Mouse (Mus musculus) limb, embryonic 11.5 days (tissue): ENCODE results near the gene Hoxa10. TPM values are rescaled to one million over a fixed set of nuclear protein-coding genes. Genes with fewer than 3 reads are reported as not detected.

Experiments used
- ATAC-seq: fragments of 200-750 bp; cut with Nextera tagmentation; 2 replicates; pipeline ENCODE4 v1.8.0; 2017; ENCODE audit warnings: low read depth; ENCODE audit not compliant: insufficient number of reproducible peaks, low FRiP score, low TSS enrichment
- DNase-seq: peaks from one replicate; pipeline ENCODE4 v3.0.0-alpha.2; 2015; ENCODE audit warnings: low spot score
- H3K27ac ChIP-seq: fragments of 300-500 bp; sonication (generic); replicated peaks from 2 replicates; pipeline ENCODE4 v1.5.1; 2014; ENCODE audit warnings: low read depth, mild to moderate bottlenecking, low read length
- H3K27me3 ChIP-seq: fragments of 300-500 bp; sonication (generic); 2 replicates; pipeline ENCODE4 v1.6.1; 2014; ENCODE audit warnings: mild to moderate bottlenecking, low read length, mixed read lengths; ENCODE audit not compliant: control insufficient read depth, insufficient read depth
- H3K36me3 ChIP-seq: fragments of 300-500 bp; sonication (generic); 2 replicates; pipeline ENCODE4 v1.6.1; 2014; ENCODE audit warnings: mild to moderate bottlenecking, low read length, moderate library complexity, mixed read lengths; ENCODE audit not compliant: control insufficient read depth, insufficient read depth
- H3K4me1 ChIP-seq: fragments of 300-500 bp; sonication (generic); 2 replicates; pipeline ENCODE4 v1.6.1; 2014; ENCODE audit warnings: low read length, mixed read lengths; ENCODE audit not compliant: control insufficient read depth, insufficient read depth
- H3K4me2 ChIP-seq: fragments of 300-500 bp; sonication (generic); 2 replicates; pipeline ENCODE4 v1.6.1; 2014; ENCODE audit warnings: low read depth, mild to moderate bottlenecking, moderate library complexity; ENCODE audit not compliant: severe bottlenecking
- H3K4me3 ChIP-seq: fragments of 300-500 bp; sonication (generic); 2 replicates; pipeline ENCODE4 v1.5.1; 2014; ENCODE audit warnings: low read depth, low read length
- H3K9ac ChIP-seq: fragments of 300-500 bp; sonication (generic); 2 replicates; pipeline ENCODE4 v1.6.1; 2014; ENCODE audit warnings: mild to moderate bottlenecking, low read length
- H3K9me3 ChIP-seq: fragments of 300-500 bp; sonication (generic); 2 replicates; pipeline ENCODE4 v1.6.1; 2016; ENCODE audit warnings: low read length; ENCODE audit not compliant: control insufficient read depth
- WGBS: fragments of 180-500 bp; shearing (Covaris S2); extraction: QIAGEN DNeasy Blood & Tissue Kit; methylation state at CpG from one replicate; pipeline ENCODE4 v1.1.7; 2014; 5-methylcytosine and 5-hydroxymethylcytosine counted together
- polyA plus RNA-seq: library from polyadenylated mRNA; unstranded; fragments of >200 nt; fragmentation: Nextera tagmentation; extraction: Ambion mirVana; gene quantifications from 2 replicates; pipeline ENCODE4 v1.2.1, GENCODE M21; 2014

The Hoxa10 gene
- polyA plus RNA-seq, 1 experiment from 2014 or later: 278 TPM

DNA sequence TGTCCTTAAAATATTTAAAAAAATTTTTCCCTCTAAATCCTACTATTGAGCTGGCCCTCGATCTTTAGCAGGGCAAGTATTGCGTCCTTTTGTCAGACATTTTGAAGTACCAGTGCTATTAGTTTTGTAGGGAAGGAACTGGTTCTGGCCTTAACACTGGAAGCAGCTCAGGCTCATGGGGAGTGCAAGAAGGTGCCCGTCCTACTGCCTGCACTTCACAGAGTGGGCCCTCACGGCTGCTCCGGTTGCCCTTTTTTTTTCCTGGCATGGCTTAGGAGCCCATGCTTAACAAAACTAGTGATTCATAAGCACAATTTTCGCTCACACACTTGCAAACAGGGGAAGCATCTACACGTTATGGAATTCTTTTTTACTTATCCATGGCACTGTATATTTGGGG lies 1.7 kb downstream of the Hoxa10 start:
- Histone ChIP-seq H3K27me3 (no peaks in the 10 kb centered on the region), H3K9ac (peak overlapping the region; percentile 100), H3K4me1 (peaks cover 15% of the 10 kb centered on the region), H3K36me3 (peaks cover 1% of the 10 kb centered on the region; the same call in 1 of the 2 replicates), H3K4me2 (peak overlapping the region; percentile 75), H3K4me3 (peak overlapping the region; percentile 99), H3K9me3 (no peaks in the 10 kb centered on the region), H3K27ac (peak overlapping the region; percentile 99)
- WGBS: 0% methylated on average over 7 of the region's 7 CpGs
- ATAC-seq (no peak), DNase-seq (peak; percentile 75)

GRCm38 (mm10) chr6:52238155-52238545 lies 2.5 kb downstream of the Hoxa10 start:
- Histone ChIP-seq H3K36me3 (peaks cover 2% of the 10 kb centered on the region; the same call in 1 of the 2 replicates), H3K4me1 (peaks cover 12% of the 10 kb centered on the region), H3K9ac (peak overlapping the region; percentile 100), H3K4me3 (peak overlapping the region; percentile 99), H3K27me3 (no peaks in the 10 kb centered on the region), H3K27ac (peak overlapping the region; percentile 99), H3K9me3 (no peaks in the 10 kb centered on the region), H3K4me2 (peak overlapping the region; percentile 75)
- WGBS: 0% methylated on average over 7 of the region's 7 CpGs
- DNase-seq (peak; percentile 69), ATAC-seq (no peak)

DNA sequence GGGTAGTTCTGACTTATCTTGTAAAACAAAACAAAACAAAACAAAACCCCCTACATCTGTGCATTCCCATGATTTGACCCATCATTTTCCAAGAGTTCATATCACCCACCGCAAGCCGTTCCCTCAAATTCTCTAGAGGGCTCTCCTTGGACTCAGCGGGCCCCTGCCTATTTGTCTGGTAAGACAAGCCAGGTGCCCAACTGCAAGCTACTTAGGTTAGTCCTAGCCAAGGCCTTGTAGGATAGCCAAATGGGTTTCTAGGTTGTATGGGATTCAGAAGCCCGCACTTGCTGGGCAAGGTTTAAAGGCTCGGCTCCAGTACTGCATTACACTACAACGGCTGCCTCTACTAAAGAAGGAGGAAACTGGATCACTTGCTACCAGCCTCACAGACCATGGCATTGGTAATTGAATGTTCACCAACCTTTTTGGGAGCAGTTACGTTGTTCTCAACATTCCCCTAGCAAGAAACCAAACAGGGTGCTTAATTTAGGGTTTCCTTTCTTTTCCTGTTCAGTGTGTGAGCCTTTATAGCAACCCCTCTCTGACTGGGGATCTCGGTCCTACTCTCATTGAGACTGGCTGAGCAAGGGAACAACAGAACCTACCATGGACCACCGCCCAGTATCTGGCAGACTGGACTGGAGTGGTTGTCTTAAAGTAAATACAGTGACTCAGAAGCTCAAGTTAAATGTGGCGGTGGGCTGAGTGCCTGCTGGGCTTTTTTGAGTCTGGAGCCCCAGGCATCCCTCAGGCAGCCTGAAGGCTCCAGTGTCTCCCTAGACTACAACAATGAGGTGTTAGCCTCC lies 3.1 kb downstream of the Hoxa10 start:
- Histone ChIP-seq H3K36me3 (peaks cover 2% of the 10 kb centered on the region; the same call in 1 of the 2 replicates), H3K4me2 (peak overlapping the region; percentile 75), H3K9ac (peak overlapping the region; percentile 100), H3K9me3 (no peaks in the 10 kb centered on the region), H3K4me1 (peaks cover 6% of the 10 kb centered on the region), H3K4me3 (peak overlapping the region; percentile 99), H3K27ac (peak overlapping the region; percentile 99), H3K27me3 (no peaks in the 10 kb centered on the region)
- 2% methylated on average over 10 of the region's 10 CpGs for WGBS
- ATAC-seq: no peak
- peak; percentile 70 for DNase-seq

- H3K27ac ChIP-seq: peak overlapping the region; percentile 99
- peaks cover 2% of the 10 kb centered on the region; the same call in 1 of the 2 replicates for H3K36me3 ChIP-seq
- H3K27me3 ChIP-seq: no peaks in the 10 kb centered on the region
- ATAC-seq (no peak), DNase-seq (no peak)
- H3K9ac ChIP-seq: peak overlapping the region; percentile 100
- WGBS: 5% methylated on average over 3 of the region's 3 CpGs
- peaks cover 1% of the 10 kb centered on the region; the same call in 1 of the 2 replicates for H3K4me1 ChIP-seq
- H3K4me3 ChIP-seq: peak overlapping the region; percentile 99
- H3K9me3 ChIP-seq: no peaks in the 10 kb centered on the region
- peak overlapping the region; percentile 75 for H3K4me2 ChIP-seq
Observed at GRCm38 (mm10) chr6:52236806-52237205, 3.8 kb downstream of the Hoxa10 start.

GRCm38 (mm10) chr6:52235866-52236265 lies 4.8 kb downstream of the Hoxa10 start:
- no peaks in the 10 kb centered on the region; the same call in 1 of the 2 replicates for H3K4me1 ChIP-seq
- WGBS: 9% methylated on average over 6 of the region's 6 CpGs
- H3K4me3 ChIP-seq: peak overlapping the region; percentile 99
- H3K27me3 ChIP-seq: no peaks in the 10 kb centered on the region
- H3K9ac ChIP-seq: peak overlapping the region; percentile 100
- H3K36me3 ChIP-seq: peaks cover 2% of the 10 kb centered on the region; the same call in 1 of the 2 replicates
- H3K27ac ChIP-seq: peak overlapping the region; percentile 99
- DNase-seq: peak; percentile 58
- no peak for ATAC-seq
- H3K4me2 ChIP-seq: peak overlapping the region; percentile 75
- no peaks in the 10 kb centered on the region for H3K9me3 ChIP-seq

DNA sequence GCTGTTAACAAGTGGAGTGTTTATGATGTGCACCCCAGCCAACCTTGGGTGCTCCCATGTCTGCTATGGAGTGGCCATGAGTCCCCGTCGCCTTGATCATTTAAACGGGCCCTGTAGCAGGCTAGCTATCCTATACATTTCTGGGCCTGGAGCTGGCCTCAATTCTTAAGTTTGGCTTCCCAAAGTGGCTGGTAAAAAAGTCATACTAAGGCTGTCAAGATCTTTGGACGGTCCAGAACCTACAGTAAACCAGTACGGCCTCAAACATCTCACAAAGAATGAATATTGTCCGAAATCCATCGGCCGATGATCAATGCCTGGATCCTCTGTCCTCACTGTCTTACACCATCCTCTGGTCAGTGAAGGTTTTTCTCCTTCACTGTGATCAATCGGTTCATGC lies 5.4 kb downstream of the Hoxa10 start:
- no peaks in the 10 kb centered on the region for H3K27me3 ChIP-seq
- WGBS: 12% methylated on average over 9 of the region's 9 CpGs
- peak; percentile 69 for DNase-seq
- peak overlapping the region; percentile 99 for H3K27ac ChIP-seq
- no peak for ATAC-seq
- H3K9ac ChIP-seq: peak overlapping the region; percentile 100
- H3K4me2 ChIP-seq: peak overlapping the region; percentile 75
- no peaks in the 10 kb centered on the region; the same call in 1 of the 2 replicates for H3K4me1 ChIP-seq
- peak overlapping the region; percentile 99 for H3K4me3 ChIP-seq
- peaks cover 2% of the 10 kb centered on the region; the same call in 1 of the 2 replicates for H3K36me3 ChIP-seq
- no peaks in the 10 kb centered on the region for H3K9me3 ChIP-seq

DNA sequence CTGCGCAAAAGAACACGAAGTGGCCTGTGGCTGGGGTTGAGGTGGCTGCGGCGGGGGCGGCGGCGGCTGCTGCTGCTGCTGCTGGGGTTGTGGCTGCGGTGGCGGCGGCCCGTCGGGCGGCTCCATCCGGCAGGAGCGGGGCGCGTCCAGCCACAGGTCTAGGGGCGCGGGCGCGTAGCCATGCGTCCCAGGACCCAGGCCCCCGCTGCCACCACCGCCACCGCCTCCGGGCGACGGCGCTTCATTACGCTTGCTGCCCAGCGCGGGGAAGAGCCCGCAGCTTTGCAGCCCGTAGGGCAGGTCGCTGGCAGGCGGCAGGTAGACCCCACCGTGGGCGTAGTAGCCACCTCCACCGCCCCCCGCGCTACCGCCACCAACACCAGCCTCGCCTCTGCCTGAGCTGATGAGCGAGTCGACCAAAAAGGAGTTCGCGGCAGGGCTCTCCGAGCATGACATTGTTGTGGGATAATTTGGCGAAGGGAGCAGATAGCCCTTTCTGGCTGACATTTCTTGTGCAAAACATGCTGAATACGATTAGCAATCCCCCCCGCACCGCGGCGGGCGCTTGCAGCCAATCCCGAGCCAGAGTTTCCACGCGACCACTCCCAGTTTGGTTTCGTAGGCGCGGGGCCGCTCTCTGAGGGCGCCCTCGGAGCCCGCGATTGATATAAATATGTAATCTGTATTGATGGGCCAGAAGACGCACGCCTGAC lies 6.1 kb downstream of the Hoxa10 start:
- no peak for DNase-seq
- WGBS: under 1% methylated on average over 62 of the region's 68 CpGs
- Histone ChIP-seq H3K36me3 (peaks cover 2% of the 10 kb centered on the region; the same call in 1 of the 2 replicates), H3K4me2 (peak overlapping the region; percentile 75), H3K27me3 (no peaks in the 10 kb centered on the region), H3K9ac (peak overlapping the region; percentile 100), H3K9me3 (no peaks in the 10 kb centered on the region), H3K4me1 (no peaks in the 10 kb centered on the region; the same call in 1 of the 2 replicates), H3K27ac (peak overlapping the region; percentile 99), H3K4me3 (peak overlapping the region; percentile 99)
- peak; percentile 46 for ATAC-seq
